Mouse (Mus musculus): ENCODE results near the gene Zfp760. TPM values are rescaled to one million over a fixed set of nuclear protein-coding genes. Genes with fewer than 3 reads are reported as not detected.
"Not testable (repeated sequence)": the region's sequence is repeated elsewhere in the genome, so short reads cannot be mapped to it uniquely, and the experiment has no call there.

The Zfp760 gene
- polyA plus RNA-seq (2012; ENCODE audit: insufficient read depth, insufficient read length, missing spikeins): 2.9 and 3.3 TPM in 2 replicates

GRCm38 (mm10) chr17:21707343-21707996, at the start of gene Zfp760:
Zfp760 (plus strand) TSS chr17:21707741.
- peak within 1 kb of the TSS; percentile 81 for H3K4me3 ChIP-seq (ENCODE audit: insufficient read depth, low read depth, low read length)

GRCm38 (mm10) chr17:21678826-21679225, 28.7 kb upstream of the Zfp760 start:
- H3K27ac ChIP-seq (replicated peaks; ENCODE audit: low read depth, low read length); H3K4me1 ChIP-seq (ENCODE audit: control insufficient read depth, insufficient read depth, insufficient read length, low read length); H3K4me3 ChIP-seq (ENCODE audit: insufficient read depth, low read depth, low read length): not testable (repeated sequence)

More at GRCm38 (mm10) chr17:21707343-21707996, at the start of gene Zfp760:
- peak within 1 kb of the TSS; percentile 79 for H3K27ac ChIP-seq (replicated peaks; ENCODE audit: low read depth, low read length)
- H3K4me1 ChIP-seq (ENCODE audit: control insufficient read depth, insufficient read depth, insufficient read length, low read length): no peaks in the 10 kb centered on the region

- Histone ChIP-seq H3K27ac (replicated peaks; ENCODE audit: low read depth, low read length) (peak overlapping the region; percentile 71), H3K4me3 (ENCODE audit: insufficient read depth, low read depth, low read length) (peak overlapping the region; percentile 67), H3K4me1 (ENCODE audit: control insufficient read depth, insufficient read depth, insufficient read length, low read length) (no peaks in the 10 kb centered on the region)
These were observed 28.1 kb upstream of the Zfp760 start for GRCm38 (mm10) chr17:21679273-21680018.

- H3K4me1 ChIP-seq (ENCODE audit: control insufficient read depth, insufficient read depth, insufficient read length, low read length): not testable (repeated sequence)
- H3K27ac ChIP-seq (replicated peaks; ENCODE audit: low read depth, low read length): peak overlapping the region; percentile 71; the same call in 1 of the 2 replicates
These were observed 27.5 kb upstream of the Zfp760 start for GRCm38 (mm10) chr17:21680019-21680376.

GRCm38 (mm10) chr17:21691560-21691959, 16.0 kb upstream of the Zfp760 start, which contains the start of gene Gm10226:
Gm10226 (plus strand) TSS chr17:21691860.
- H3K4me3 ChIP-seq (ENCODE audit: insufficient read depth, low read depth, low read length): no peak within 1 kb of the TSS
- no peak within 1 kb of the TSS for H3K27ac ChIP-seq (replicated peaks; ENCODE audit: low read depth, low read length)
- no peaks in the 10 kb centered on the region for H3K4me1 ChIP-seq (ENCODE audit: control insufficient read depth, insufficient read depth, insufficient read length, low read length)

More at GRCm38 (mm10) chr17:21680019-21680376, 27.5 kb upstream of the Zfp760 start:
- peak overlapping the region; percentile 67 for H3K4me3 ChIP-seq (ENCODE audit: insufficient read depth, low read depth, low read length)

- Histone ChIP-seq H3K27ac (replicated peaks; ENCODE audit: low read depth, low read length) (no peak overlapping the region), H3K4me3 (ENCODE audit: insufficient read depth, low read depth, low read length) (no peak overlapping the region)
These were observed 14.2 kb upstream of the Zfp760 start for GRCm38 (mm10) chr17:21693342-21693741.

GRCm38 (mm10) chr17:21696073-21696472, 11.5 kb upstream of the Zfp760 start:
- Histone ChIP-seq H3K4me1 (ENCODE audit: control insufficient read depth, insufficient read depth, insufficient read length, low read length) (no peaks in the 10 kb centered on the region), H3K27ac (replicated peaks; ENCODE audit: low read depth, low read length) (no peak overlapping the region), H3K4me3 (ENCODE audit: insufficient read depth, low read depth, low read length) (no peak overlapping the region)

More at GRCm38 (mm10) chr17:21693342-21693741, 14.2 kb upstream of the Zfp760 start:
- no peaks in the 10 kb centered on the region for H3K4me1 ChIP-seq (ENCODE audit: control insufficient read depth, insufficient read depth, insufficient read length, low read length)

- no peak overlapping the region for H3K27ac ChIP-seq (replicated peaks; ENCODE audit: low read depth, low read length)
- no peaks in the 10 kb centered on the region for H3K4me1 ChIP-seq (ENCODE audit: control insufficient read depth, insufficient read depth, insufficient read length, low read length)
- H3K4me3 ChIP-seq (ENCODE audit: insufficient read depth, low read depth, low read length): no peak overlapping the region
These were observed 5.0 kb upstream of the Zfp760 start for GRCm38 (mm10) chr17:21702281-21703240.

GRCm38 (mm10) chr17:21703414-21703813, 4.1 kb upstream of the Zfp760 start:
- Histone ChIP-seq H3K4me1 (ENCODE audit: control insufficient read depth, insufficient read depth, insufficient read length, low read length) (no peaks in the 10 kb centered on the region), H3K4me3 (ENCODE audit: insufficient read depth, low read depth, low read length) (no peak overlapping the region), H3K27ac (replicated peaks; ENCODE audit: low read depth, low read length) (no peak overlapping the region)

GRCm38 (mm10) chr17:21708401-21708800, 860 bp downstream of the Zfp760 start:
- no peak overlapping the region for H3K27ac ChIP-seq (replicated peaks; ENCODE audit: low read depth, low read length)
- peak overlapping the region; percentile 23; the same call in 1 of the 2 replicates for H3K4me3 ChIP-seq (ENCODE audit: insufficient read depth, low read depth, low read length)
- H3K4me1 ChIP-seq (ENCODE audit: control insufficient read depth, insufficient read depth, insufficient read length, low read length): no peaks in the 10 kb centered on the region

GRCm38 (mm10) chr17:21730495-21730894, 23.0 kb downstream of the Zfp760 start, which contains the start of gene Zfp229:
Zfp229 (plus strand) TSS chr17:21730795.
- not testable (repeated sequence) for H3K4me1 ChIP-seq (ENCODE audit: control insufficient read depth, insufficient read depth, insufficient read length, low read length); H3K27ac ChIP-seq (replicated peaks; ENCODE audit: low read depth, low read length)

GRCm38 (mm10) chr17:21733049-21733448, 25.5 kb downstream of the Zfp760 start:
- Histone ChIP-seq H3K27ac (replicated peaks; ENCODE audit: low read depth, low read length) (peak overlapping the region; percentile 81), H3K4me3 (ENCODE audit: insufficient read depth, low read depth, low read length) (peak overlapping the region; percentile 100), H3K4me1 (ENCODE audit: control insufficient read depth, insufficient read depth, insufficient read length, low read length) (0 out of 2 replicates have a peak, but pooled peaks cover 2% of the 10 kb centered on the region)

More at GRCm38 (mm10) chr17:21730495-21730894, 23.0 kb downstream of the Zfp760 start, which contains the start of gene Zfp229:
- H3K4me3 ChIP-seq (ENCODE audit: insufficient read depth, low read depth, low read length): not testable (repeated sequence)

GRCm38 (mm10) chr17:21733529-21734031, 26.0 kb downstream of the Zfp760 start:
- H3K4me3 ChIP-seq (ENCODE audit: insufficient read depth, low read depth, low read length): peak overlapping the region; percentile 100
- peak overlapping the region; percentile 81 for H3K27ac ChIP-seq (replicated peaks; ENCODE audit: low read depth, low read length)
- 0 out of 2 replicates have a peak, but pooled peaks cover 2% of the 10 kb centered on the region for H3K4me1 ChIP-seq (ENCODE audit: control insufficient read depth, insufficient read depth, insufficient read length, low read length)

GRCm38 (mm10) chr17:21752791-21753190, 45.2 kb downstream of the Zfp760 start:
- Histone ChIP-seq H3K4me1 (ENCODE audit: control insufficient read depth, insufficient read depth, insufficient read length, low read length) (no peaks in the 10 kb centered on the region), H3K4me3 (ENCODE audit: insufficient read depth, low read depth, low read length) (no peak overlapping the region), H3K27ac (replicated peaks; ENCODE audit: low read depth, low read length) (no peak overlapping the region)
